Mouse (Mus musculus) C2C12 (cell line): ENCODE measurements around the gene Fbln2.

ENCODE experiments used
- CEBPB ChIP-seq: IDR thresholded peaks from one replicate; pipeline ENCODE4 v1.6.1; 2011; ENCODE audit warnings: low read depth, mild to moderate bottlenecking, control low read depth, moderate library complexity
- CTCF ChIP-seq: IDR thresholded peaks from one replicate; pipeline ENCODE4 v1.5.1; 2011; ENCODE audit not compliant: control insufficient read depth, insufficient read depth, insufficient read length
- MAX ChIP-seq: IDR thresholded peaks from one replicate; pipeline ENCODE4 v1.6.1; 2011; ENCODE audit warnings: mild to moderate bottlenecking, control low read depth
- USF1 ChIP-seq: IDR thresholded peaks from one replicate; pipeline ENCODE4 v1.6.1; 2011; ENCODE audit warnings: low read depth, mild to moderate bottlenecking, control low read depth, moderate library complexity

DNA sequence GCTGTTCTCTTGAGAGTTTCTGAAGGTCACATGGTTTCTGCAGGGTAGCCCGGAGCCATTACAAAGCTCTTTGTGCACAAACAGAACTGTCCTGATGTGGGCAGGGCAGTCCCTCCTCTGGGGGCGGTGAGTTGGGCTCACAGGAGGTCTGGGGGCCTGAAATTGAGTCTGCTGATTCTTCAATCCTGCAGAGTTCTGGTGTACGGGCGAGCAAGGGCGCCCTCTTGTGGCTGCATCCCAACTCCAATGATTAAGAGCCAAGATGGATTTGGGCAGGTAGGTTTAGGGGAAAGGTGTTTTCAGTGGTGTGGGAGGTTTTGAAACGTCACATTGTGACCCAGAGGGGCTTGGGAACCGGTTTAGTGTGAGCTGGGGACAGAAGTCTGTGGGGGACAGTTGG is 65.3 kb downstream of the Fbln2 start:
- TF ChIP-seq CTCF (peak; percentile 41), MAX (no peak), USF1 (no peak), CEBPB (no peak)
